Mouse (Mus musculus) Muller cell, postnatal 12 days (primary cell): Measurements from ENCODE around the gene Ifi27l2b.
A peak's percentile ranks its signal among the peaks of the same experiment; 100 is the strongest.

Experiments
- DNase-seq: peaks from one replicate; pipeline ENCODE4 v3.0.0-alpha.2; 2015; ENCODE audit errors: inconsistent ontology term

Ifi27l2b gene

DNA sequence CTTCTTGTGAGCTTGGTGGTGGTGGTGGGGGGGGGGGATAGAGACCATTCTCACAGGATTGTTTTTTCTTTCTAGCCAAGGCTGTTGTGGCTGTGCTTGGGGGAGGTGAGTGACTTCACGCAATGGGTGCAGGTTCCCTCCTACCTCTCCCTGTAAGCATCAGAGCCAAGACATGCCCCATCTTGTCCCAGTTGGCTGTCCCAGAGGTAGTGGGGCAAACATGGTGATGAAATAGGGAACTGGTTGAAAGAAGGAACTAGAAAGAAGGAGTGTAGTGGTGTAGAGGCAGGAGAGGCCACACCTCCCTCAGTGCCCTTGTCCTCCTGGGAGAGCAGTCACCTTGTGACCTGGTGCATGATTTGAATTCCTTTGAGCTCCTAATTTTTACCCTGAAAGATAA, 19.4 kb downstream of the Ifi27l2b start:
- no peak for DNase-seq

DNA sequence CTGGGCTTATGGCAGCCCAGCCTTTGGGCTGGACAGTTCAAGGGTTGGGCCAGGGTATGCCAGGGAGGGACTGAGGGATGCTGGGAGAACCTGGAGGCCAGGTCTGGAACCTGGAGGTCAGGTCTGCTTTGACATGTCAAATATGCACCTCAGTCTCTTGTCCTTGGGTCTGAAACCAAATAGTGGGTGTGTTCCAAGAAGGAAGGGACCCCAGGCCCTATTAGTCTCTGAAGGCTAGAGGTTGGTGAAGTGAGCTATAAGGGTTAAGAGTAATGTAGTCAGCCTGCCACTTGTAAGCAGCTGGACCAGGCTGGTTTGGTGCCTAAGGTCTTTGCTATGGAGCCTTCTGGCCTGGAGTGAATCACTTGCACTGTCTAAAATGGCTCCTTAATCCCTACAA, 22.2 kb downstream of the Ifi27l2b start:
- DNase-seq: no peak

DNA sequence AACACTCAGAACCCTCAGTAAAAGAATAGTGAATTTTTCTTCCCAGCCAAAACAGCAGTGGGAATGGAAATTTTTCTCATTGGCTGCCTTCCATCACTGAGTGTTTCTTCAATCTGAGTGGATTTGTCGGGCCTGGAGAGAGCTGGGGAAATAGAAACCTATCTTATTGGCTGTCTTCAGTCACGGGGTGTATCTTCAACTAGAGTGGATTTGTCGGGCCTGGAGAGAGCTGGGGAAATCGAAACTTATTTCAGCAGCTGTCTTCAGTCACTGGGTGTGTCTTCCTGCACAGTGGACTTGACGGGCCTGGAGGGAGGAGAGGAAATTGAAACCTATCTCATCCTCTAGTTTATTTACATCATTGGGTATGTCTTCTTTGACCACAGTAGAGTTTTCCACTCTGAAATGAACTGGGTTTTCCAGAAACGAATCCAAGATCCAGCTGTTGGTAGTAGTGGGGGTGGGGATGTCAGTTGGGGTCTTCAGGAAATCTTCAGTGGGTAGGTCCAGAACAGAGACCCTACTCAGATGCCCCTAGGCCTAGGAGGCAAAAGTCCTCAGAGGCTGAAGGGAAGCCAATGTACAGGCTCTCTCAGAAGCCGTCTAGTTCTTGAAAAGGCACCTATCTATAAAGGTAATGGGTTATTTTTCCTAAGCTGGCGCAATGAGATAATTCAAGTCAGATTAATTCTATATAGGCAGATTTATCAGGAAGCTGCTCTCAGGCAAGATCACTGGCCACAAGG, 22.9 kb downstream of the Ifi27l2b start, which contains the start of gene Ifi27:
Gene Ifi27, plus strand, starts transcription at position 226 of the 746 bp plus-strand sequence.
- DNase-seq: peak; percentile 42

DNA sequence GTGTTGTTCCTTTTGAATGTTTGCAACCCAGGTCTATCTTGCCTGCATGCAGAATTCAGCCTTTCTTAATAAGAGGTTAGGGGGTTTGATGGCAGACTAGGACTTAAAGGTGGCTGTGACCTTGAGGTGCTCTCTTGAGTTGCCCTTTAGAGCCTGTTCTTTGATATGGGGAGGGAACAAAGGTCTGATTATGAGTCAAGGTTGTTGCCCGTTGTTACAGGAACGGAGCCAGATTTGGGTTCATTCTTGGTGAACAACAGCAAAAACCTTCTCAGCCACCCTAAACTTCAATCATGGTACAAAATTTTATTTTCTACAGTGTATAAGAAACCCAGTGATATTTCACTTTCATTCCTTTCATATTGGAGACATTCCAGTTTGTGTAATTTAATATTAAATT, 23.6 kb downstream of the Ifi27l2b start:
- DNase-seq: no peak

DNA sequence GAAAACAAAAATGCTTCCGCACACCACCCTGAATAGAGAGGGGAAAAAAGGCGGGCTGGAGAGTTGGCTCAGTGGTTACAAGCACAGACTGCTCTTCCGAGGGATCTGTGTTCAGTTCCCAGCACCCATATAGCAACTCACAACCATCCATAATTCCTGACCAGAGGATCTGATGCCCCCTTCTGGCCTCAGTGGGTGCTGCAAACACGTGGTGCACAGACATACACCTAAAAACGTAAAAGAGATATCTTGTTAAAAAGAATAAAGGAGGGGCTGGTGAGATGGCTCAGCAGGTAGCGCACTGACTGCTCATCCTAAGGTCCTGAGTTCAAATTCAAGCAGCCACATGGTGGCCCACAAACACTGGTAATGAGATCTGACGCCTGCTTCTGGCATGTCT, 30.3 kb downstream of the Ifi27l2b start:
- no peak for DNase-seq

DNA sequence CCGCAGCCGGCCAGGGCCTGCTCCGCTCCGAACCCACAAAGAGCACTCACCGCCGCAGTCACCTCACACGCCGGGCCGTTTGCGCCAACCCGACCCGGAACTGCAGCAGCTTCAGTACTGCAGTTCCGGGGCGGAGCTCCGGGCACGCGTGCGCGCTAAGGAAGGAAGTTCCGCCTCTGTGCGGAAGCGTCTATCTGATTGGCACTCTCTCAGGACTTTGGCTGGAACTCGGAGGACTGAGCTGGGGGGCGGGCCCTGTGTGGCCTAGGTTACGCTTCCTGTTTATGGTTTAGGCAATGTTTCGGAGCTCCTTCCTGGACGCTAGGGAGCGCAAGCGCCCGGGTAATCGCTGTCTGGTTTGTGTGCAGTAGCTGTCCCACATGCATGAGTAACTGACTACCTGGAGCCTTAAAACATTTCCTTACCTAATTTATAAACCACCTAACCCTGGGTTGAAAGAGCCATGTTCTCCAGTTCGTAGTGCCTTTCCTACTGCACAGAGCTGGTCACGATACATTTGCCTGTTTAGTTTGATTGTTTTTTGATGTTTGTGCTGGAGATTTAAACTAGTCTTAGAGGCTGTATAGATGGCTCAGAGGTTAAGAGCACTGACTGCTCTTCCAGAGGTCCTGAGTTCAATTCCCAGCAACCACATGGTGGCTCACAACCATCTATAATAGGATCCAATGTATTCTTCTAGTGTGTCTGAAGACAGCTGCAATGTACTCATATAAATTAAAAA, 31.1 kb downstream of the Ifi27l2b start, which contains the start of gene Ddx24:
Gene Ddx24, minus strand, starts transcription at position 102 of the 742 bp plus-strand sequence.
- peak; percentile 99 for DNase-seq

DNA sequence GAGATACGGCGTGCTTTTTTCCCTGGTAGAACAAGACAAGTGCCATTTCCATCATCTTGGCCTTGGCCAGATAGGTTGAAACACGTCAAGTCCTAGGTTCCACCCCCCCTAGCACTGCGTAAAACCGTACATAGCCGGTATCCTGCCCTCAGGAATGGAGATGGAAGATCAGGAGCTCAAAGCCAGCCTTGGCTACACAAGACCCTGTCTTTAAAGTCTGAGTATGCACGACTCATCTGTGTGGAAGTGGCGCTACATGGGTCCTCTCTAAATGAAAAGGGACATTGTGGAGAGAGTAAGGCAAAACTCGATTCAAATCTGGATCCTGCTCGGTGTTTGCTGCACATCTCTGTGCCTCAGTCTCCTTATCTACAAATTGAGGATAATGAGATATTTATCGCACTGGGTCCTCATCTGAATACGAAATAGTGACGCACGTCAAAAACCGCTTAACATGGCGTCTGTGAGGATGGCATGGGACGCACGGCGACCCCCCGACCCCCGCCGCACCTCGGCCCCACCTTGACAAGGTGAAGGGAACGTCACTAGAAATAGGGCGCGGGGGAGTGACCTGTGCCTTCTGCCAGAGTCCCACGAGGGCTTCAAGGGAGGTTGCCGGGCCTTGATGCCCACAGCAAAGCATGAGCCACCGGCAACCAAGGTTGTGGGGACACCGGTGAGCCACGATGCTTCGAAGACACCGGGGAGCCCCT, 31.9 kb downstream of the Ifi27l2b start:
- no peak for DNase-seq

DNA sequence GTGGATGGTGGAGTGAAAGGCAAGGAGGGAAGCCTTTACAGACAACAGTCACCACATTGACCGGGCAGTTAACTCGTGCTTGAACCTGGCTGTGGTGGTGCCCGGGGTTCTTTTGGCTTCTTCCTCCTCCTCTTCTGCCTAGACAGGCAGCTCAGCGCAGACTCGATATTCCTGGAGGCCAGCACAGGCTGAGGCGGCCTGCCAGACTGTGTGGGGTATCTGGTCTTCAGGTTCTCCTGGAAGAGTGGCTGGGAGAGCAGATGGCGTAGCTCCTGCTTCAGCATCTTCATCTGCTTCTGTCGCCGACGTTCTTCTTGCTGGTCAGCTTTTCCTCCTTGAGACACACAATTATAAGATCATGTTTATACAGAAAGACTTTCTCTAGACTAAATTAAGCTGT, 48.9 kb downstream of the Ifi27l2b start:
- DNase-seq: no peak

DNA sequence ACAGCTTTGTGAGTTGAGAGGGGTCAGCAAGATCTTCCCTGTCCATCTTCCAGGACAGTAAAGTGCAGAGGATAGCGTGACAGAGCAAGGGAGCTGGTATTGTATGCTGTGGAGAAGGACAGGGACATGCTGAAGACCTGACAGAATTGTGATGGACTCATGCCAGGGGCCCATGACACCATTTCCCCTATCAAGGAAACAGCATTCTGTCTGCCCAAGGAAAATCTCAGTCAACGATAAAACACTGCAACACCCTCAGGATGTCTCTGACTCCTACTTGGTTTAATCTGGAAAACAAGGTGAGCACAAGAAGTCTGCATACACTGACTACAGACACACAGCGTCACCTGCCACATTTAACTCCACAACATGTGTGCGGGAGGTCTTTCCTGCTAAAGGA, 49.3 kb downstream of the Ifi27l2b start, which contains the start of gene 9330161L09Rik:
Gene 9330161L09Rik, minus strand, starts transcription at position 101 of the 400 bp plus-strand sequence.
- DNase-seq: no peak

DNA sequence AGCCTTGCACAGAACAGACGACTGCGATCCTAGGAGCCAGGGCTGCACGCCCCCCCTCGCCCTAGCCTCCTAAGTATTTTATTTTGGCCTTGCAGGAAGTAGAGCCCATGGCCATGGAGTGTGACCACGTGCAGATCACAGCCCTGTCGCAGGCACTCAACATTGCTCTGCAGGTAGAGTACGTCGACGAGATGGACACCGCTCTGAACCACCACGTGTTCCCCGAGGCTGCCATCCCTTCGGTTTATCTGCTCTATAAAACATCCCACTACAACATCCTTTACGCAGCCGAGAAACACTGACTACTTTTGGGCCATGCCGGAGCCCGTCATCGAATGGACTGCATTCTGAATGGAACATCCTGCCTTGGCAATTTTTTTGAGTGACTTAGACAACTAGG, 52.9 kb downstream of the Ifi27l2b start:
- no peak for DNase-seq
